Mouse (Mus musculus) left cerebral cortex, adult 8-10 months (tissue): ENCODE measurements at regions not wholly inside any gene's neighbourhood (a gene's known extent, or its start where the extent isn't known, plus 50 kb on each side); places are given as distances from the start of the nearest gene placed in this dataset.

ENCODE experiments used
- DNase-seq, 2 experiments: peaks; one replicate each; pipeline ENCODE4 v3.0.0; 2022; ENCODE audit warnings: low spot score in 2 of 2

DNA sequence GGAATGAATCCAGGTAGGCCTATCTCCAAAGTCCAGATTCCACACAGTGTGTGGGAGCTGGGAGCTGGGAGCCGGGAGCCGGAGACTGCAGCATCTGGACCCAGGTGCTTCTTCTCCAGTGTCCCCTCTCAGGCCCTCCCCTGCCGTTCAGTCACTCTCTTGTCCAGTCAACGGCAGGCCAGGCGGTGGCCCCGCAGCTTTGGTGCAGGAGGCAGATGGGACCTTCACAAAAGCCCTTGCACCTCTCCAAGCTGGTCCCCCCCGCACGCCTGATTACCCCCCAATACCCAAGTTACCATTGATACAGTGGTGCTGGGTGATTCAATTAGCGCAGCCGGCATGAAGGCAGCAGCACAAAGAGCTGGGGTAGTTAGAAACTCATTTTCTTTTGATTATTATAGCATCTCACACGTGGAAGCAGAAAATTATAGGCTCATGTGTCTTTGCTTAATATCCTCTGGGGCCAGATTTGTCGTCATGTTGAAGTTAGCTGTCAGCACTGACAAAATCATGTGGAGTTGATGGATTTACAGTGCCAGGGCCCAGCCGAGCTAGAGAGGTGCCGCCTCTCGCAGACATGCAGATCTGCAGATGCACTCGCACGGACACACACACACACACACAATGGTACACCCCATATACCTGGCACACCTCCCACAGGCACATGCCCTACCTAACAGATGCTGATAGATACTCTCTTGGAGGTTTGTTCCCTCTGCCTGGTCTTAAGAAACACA, 53.6 kb upstream of the Lhx1 start:
- DNase-seq, result no peak
